Mouse (Mus musculus) B cell, adult (primary cell): ENCODE data around the gene Lhx9. TPM values are rescaled to one million over a fixed set of nuclear protein-coding genes. Genes with fewer than 3 reads are reported as not detected.

Experiments used
- total RNA-seq: library from RNA; stranded (reverse); gene quantifications from 4 replicates; pipeline ENCODE4 v1.2.4, GENCODE M21; 2023; ENCODE audit not compliant: inconsistent age

The Lhx9 gene
- not detected in 4 replicates for total RNA-seq

DNA sequence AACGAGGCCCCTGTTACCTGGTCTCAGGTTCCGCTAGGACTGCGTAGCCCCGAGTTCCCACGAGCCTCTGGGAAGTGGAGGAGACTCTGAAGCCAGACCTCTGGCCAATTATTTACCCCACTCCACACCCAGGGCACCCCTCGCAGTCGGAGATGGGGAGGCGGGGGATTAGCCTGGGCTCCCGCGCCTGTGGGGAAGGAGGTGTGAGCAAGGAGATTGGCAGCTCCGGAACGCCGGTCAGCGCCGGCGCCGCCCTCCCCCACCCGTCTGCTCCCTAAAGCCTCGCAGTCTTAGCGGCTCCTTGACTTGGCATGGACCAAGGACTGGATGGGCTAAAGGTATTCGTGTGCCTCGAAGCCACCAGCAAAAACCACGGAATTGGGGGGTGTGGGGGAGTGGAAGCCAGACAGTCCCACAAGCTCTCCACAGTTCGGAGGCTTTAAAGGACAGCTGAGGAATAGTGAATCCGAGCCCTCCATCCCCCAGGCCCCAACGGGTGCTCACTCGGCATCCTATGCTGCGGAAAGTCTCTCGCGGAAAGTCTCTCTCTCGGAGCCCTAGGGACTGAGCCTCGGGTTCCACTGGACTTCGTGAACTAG, at the start of gene Lhx9:
Gene Lhx9, minus strand, starts transcription at position 67 of the 599 bp plus-strand sequence.

DNA sequence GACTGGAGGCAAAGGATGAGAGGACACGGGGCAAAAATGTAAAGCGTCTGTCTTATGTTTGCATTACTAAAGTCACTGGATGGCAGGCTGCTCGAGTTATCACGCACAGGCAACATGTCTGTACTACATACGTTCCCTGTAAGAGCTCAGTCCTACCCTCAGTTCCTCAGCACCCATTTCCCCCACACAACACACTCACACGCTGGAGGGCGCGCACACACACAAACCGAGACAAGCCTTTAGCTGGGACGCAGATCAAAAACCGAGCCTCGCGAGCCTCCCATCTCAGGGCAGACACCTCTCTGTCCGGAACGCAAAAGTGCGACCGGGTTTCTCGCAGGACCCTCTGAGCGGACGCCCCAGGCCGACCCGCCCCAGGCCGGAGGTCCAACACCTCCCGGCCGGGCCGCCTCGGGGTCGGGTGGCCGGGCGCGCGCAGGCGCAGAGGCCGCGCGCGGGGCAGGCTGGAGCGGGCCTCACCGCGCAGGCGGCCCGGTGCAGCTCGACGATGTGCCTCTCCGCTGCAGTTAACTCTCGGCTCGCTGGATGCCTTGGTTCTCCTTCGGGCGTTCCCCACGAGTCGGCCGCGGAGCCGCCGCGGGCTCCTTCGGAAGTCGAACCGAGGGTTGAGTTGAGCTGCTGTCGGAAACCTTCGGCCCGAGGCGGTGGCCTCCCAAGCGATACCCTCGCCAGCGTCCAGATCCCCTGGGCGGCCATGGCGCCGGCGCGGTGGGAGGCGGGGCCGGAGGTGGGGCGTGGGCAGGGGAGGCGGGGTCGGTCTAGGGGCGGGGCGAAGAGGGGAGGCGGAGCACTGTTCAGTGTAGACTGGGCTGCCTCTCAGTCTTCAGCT, 7.9 kb upstream of the Lhx9 start, which contains the start of gene 2310009B15Rik:
Gene 2310009B15Rik, minus strand, starts transcription at position 752 of the 850 bp plus-strand sequence.

Other genes starting within 250 kb of the Lhx9 start
- gene Nek7, start 228.4 kb downstream of the Lhx9 start, total RNA-seq: 70.1 to 79.6 TPM (median 74.9 TPM) in 4 replicates
- gene 2310009B15Rik, start 8.3 kb upstream of the Lhx9 start, total RNA-seq: 4.1 to 7.7 TPM (median 6.1 TPM) in 4 replicates
- 73.8 to 93.3 TPM (median 87.4 TPM) in 4 replicates for gene Dennd1b, start 114.9 kb upstream of the Lhx9 start, total RNA-seq